Mouse (Mus musculus): ENCODE measurements around the gene Pin1rt1.

The Pin1rt1 gene

GRCm38 (mm10) chr2:104711585-104712485 lies 4.3 kb downstream of the Pin1rt1 start, which contains the start of gene Tcp11l1:
Gene Tcp11l1 (minus strand): TSS chr2:104712169.
- DNase-seq: peak; percentile 68

DNA sequence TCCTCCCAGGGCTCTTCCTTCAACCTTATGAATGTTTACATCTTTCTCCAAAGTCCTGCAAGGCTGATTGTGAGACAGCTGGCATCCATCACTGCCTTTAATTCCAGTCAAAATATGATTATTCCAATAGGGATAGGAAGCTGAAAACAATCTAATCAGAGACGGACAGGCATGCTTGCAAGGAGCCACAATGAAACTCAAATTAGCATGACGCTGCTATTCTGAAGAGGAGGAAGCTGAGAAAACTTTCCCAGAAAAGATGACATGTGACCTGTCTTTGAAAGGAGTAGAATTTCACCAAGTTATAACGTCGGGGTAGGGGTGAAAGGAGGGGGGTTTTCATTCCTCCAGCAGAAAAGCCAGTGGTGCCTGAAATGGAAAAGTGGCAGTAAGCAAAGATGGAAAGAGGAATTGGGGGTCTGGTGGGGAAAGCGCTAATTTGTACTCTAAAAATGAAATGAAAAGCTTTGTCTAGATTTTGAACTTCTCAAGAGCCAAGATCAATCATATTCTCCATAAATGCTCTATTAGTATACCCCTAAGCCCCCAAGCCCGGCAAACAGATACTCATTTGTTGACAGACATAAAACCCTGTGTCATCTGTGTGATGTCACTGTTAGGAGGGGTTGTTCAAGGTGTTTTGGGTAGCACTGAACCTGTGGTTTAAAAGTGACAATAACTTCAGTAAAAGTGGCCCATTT lies 5.4 kb downstream of the Pin1rt1 start:
- DNase-seq: no peak

GRCm38 (mm10) chr2:104709786-104710337 lies 6.3 kb downstream of the Pin1rt1 start:
- no peak for DNase-seq

DNA sequence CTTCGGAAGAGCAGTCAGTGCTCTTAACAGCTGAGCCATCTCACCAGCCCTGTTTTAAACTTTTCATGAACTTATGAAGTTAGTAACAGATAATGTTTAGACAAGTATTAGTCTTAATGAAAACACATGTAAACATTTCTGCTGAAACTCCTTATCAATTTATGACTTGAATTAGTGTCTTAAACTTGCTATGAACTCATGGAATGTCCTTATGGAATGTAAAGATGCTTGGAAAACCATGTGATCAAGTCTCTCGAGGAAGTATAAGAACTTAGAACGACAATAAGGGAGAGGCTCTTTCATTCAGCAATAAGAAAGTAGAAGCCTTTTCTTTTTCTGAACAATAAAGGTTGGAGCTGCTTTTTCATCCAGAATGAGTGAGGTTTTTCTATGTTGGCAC lies 11.8 kb downstream of the Pin1rt1 start:
- DNase-seq: no peak

GRCm38 (mm10) chr2:104703158-104703557 lies 13.0 kb downstream of the Pin1rt1 start:
- DNase-seq: no peak

- no peak for DNase-seq
Observed at GRCm38 (mm10) chr2:104699659-104700058, 16.5 kb downstream of the Pin1rt1 start.

DNA sequence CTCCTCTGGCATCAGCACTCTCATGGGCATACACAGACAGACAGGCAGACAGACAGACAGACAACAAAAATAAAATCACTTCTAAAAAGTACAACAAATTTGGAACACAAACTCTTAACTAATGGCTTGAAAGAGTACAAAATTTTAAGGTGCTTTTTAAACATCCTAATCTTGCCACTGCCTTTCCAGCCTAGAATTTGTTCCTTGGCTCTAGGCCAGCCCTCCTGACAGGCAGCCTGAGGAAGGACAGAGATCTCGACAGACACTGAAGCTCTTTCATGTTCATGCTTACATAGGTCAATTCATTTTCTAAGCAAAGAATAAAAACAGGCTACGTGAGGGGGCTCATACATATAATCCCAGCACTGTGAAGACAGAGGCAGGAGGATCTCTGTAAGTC lies 23.6 kb downstream of the Pin1rt1 start:
- DNase-seq: no peak

- no peak for DNase-seq
Observed at GRCm38 (mm10) chr2:104690720-104691119, 25.5 kb downstream of the Pin1rt1 start.

DNA sequence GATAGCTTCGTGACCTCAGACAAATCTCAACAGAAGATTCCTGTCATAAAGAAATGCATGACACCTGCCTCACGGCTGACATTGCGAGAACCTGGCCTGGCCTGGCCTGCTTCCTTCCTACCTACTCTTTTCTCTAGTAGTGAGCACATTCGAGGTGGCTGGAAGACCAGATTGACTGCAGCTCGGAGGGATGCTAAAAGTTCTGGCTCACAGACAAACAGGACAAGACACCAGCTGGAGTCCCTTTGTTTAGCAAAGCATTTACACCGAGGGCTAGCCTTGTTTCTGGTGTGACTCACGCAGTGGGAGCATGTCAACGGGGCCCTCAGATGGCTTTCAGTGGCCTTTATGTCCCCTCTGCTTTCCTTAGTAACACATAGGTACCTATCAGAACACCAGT lies 27.5 kb downstream of the Pin1rt1 start:
- DNase-seq: no peak

DNA sequence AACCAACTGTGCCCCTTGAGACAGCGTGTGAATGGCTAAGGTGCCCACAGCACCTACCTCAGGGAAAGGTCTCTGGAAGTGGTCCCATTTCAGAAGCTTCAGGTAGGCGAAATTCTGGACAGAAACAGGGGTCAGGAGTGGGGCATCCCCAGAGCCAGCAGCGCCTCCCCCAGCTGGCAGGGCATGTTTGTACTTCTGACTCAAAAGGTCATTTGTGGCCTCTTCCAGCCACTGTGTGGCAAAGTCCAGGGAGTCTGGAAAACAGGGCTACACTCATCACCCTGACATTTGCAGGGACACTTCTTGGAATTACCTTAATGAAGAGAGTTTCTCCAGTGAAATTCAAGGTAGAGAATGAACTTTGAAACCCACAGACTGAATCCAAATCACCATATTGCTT lies 27.9 kb downstream of the Pin1rt1 start:
- no peak for DNase-seq

GRCm38 (mm10) chr2:104687261-104687660 lies 28.9 kb downstream of the Pin1rt1 start:
- DNase-seq: no peak

- peak; percentile 80 for DNase-seq
Observed at GRCm38 (mm10) chr2:104685418-104685817, 30.8 kb downstream of the Pin1rt1 start.

DNA sequence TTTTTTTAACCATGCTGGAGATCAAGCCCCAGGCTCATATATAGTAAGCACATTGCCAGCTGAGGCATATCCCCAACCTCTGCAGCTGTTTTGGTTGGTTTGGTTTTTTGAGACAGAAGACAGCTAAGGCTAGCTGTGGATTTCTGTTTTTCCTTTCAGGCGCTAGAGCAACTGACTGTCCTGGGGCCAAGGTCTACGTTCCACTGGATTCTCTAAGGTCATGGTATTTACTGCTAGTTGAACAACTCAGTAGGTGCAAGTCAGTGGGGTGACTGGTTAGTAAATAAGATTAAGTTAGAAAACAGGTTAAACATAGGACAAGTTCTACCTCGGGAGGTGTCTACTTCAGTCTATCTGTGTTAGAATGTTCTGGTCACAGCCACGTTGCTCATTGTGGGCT lies 31.4 kb downstream of the Pin1rt1 start:
- DNase-seq: no peak

DNA sequence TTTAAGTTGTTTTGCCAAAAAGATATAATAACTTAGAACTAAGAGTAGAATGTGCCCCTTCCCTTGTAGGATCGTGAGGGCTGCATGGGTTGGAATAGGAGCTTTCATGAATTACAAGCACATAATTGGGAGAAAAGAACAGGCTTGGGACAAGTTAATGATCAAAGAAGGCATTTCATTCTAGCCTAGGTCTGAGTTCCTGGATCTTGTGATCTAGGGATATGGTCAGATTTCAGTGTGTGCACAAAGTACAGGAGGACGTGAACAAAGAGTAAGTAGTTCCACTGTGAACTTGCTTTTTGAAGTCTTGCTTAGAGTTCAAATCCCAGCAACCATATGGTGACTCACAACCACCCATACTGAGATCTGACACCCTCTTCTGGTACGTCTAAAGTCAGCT lies 38.9 kb downstream of the Pin1rt1 start:
- DNase-seq: no peak

DNA sequence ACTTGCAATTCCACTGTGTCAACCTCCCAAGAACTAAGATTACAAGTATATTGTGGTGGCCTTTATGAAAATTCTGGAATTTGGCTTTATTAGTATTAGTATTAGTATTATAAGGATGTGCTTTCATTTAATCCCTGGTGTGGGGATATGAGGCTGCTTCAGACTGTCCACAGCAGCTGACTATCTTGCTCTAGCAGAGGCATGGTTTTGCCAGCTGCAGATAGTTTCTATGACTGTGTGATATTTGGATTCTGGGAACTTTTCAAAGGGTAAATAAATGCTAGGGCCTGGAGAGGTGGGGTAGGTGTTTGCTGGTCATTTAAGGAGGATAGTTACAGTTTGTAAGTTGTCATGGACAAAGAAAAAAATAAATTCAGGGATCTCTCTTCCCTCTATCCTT lies 44.5 kb downstream of the Pin1rt1 start:
- no peak for DNase-seq

DNA sequence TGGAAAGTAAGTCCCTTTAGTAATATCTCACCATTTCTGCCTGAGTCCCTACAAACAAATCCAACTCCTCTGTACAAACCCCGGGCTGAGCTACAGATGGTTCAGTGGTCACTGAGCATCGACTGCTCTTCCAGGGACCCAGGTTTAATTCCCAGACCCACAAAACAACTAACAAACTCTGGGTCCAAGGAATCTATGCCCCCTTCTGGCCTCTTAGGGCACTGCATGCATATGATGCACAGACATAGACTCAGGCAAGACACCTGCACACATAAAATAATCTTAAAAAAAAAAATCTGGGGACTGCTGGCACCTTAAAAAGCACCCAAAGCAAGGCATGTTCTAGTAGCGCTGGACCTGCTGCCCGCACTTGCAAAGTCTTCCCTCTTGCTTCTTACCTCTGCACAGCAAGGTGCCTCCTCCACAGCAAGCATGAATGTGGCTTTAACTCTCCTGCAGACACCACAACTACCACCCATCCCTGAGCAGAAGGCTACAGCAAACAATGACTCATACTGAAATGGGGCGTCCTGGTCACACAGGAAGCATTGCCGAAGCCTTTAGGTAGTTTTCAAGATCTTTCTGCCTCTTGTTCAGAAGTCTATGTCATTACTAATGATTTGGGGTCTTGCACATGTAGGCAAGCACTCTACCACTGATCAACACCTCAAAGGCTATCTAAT lies 46.9 kb downstream of the Pin1rt1 start:
- DNase-seq: no peak
